Mouse (Mus musculus) small intestine, adult 2 months (tissue): ENCODE measurements around the gene Lpcat1. TPM values are rescaled to one million over a fixed set of nuclear protein-coding genes. Genes with fewer than 3 reads are reported as not detected.
A peak's percentile ranks its signal among the peaks of the same experiment; 100 is the strongest.

Experiments
- H3K27ac ChIP-seq: fragments of 200-500 bp; 2 replicates; pipeline ENCODE4 v1.5.1; 2012; ENCODE audit warnings: low read depth, low read length, control low read depth, inconsistent platforms; ENCODE audit not compliant: insufficient read depth
- H3K27me3 ChIP-seq: fragments of 200-500 bp; 2 replicates; pipeline ENCODE4 v1.6.1; 2012; ENCODE audit warnings: mild to moderate bottlenecking, moderate library complexity, low read length, inconsistent platforms; ENCODE audit not compliant: control insufficient read depth, insufficient read depth
- H3K36me3 ChIP-seq: fragments of 200-500 bp; 2 replicates; pipeline ENCODE4 v1.6.1; 2012; ENCODE audit warnings: mild to moderate bottlenecking, low read length, control low read depth, inconsistent platforms; ENCODE audit not compliant: control insufficient read depth, insufficient read depth
- H3K4me1 ChIP-seq: fragments of 200-500 bp; 2 replicates; pipeline ENCODE4 v1.6.1; 2012; ENCODE audit warnings: low read length, inconsistent platforms, mixed read lengths; ENCODE audit not compliant: control insufficient read depth, insufficient read depth, insufficient read length
- H3K4me3 ChIP-seq: fragments of 200-500 bp; 2 replicates; pipeline ENCODE4 v1.5.1; 2012; ENCODE audit warnings: low read depth, mild to moderate bottlenecking, control low read depth, inconsistent platforms, low read length, moderate library complexity
- CTCF ChIP-seq: fragments of 200-500 bp; IDR thresholded peaks from 2 replicates; pipeline ENCODE4 v1.5.1; 2012; ENCODE audit warnings: low read depth, mild to moderate bottlenecking, control low read depth, inconsistent platforms, low read length, moderate library complexity, mixed read lengths; ENCODE audit not compliant: insufficient replicate concordance, insufficient read length; ENCODE audit errors: extremely low read depth
- POLR2A ChIP-seq: fragments of 200-500 bp; IDR thresholded peaks from 2 replicates; pipeline ENCODE4 v1.6.1; 2012; ENCODE audit warnings: low read depth, mild to moderate bottlenecking, control low read depth, inconsistent platforms, low read length, moderate library complexity
- WGBS: fragments of 180-500 bp; shearing (Covaris S2); methylation state at CpG from one replicate; pipeline ENCODE4 v1.1.7; 2018; 5-methylcytosine and 5-hydroxymethylcytosine counted together
- polyA plus RNA-seq: library from polyadenylated mRNA; depleted of rRNA; stranded (reverse); fragments of >200 nt; gene quantifications from 2 replicates; pipeline ENCODE4 v1.2.3, GENCODE M21; 2012

The Lpcat1 gene
- polyA plus RNA-seq, 1 experiment = 6.8 TPM

GRCm38 (mm10) chr13:73441032-73441431 lies 26.0 kb upstream of the Lpcat1 start:
- peaks cover 5% of the 10 kb centered on the region; the same call in 1 of the 2 replicates for H3K4me1 ChIP-seq
- TF ChIP-seq POLR2A = no peak
- TF ChIP-seq CTCF = no peak
- H3K36me3 ChIP-seq = no peaks in the 10 kb centered on the region
- no peak overlapping the region for H3K4me3 ChIP-seq
- 63% methylated on average over 4 of the region's 4 CpGs for WGBS
- H3K27me3 ChIP-seq = no peaks in the 10 kb centered on the region
- H3K27ac ChIP-seq = peak overlapping the region; percentile 35; the same call in 1 of the 2 replicates

GRCm38 (mm10) chr13:73441686-73442085 lies 25.3 kb upstream of the Lpcat1 start:
- Histone ChIP-seq H3K27ac (peak overlapping the region; percentile 35; the same call in 1 of the 2 replicates), H3K4me1 (peaks cover 5% of the 10 kb centered on the region; the same call in 1 of the 2 replicates), H3K4me3 (no peak overlapping the region), H3K27me3 (no peaks in the 10 kb centered on the region), H3K36me3 (no peaks in the 10 kb centered on the region)
- TF ChIP-seq POLR2A (no peak), CTCF (no peak)
- 73% methylated on average over 5 of the region's 5 CpGs for WGBS

- H3K36me3 ChIP-seq = no peaks in the 10 kb centered on the region
- H3K4me1 ChIP-seq = peaks cover 5% of the 10 kb centered on the region; the same call in 1 of the 2 replicates
- 84% methylated on average over 5 of the region's 5 CpGs for WGBS
- no peak overlapping the region for H3K4me3 ChIP-seq
- TF ChIP-seq CTCF = no peak
- no peak for TF ChIP-seq POLR2A
- no peak overlapping the region for H3K27ac ChIP-seq
- H3K27me3 ChIP-seq = no peaks in the 10 kb centered on the region
Measured at GRCm38 (mm10) chr13:73442431-73442830, 24.6 kb upstream of the Lpcat1 start.

- WGBS = 68% methylated on average over 4 of the region's 4 CpGs
- no peak overlapping the region for H3K4me3 ChIP-seq
Measured at GRCm38 (mm10) chr13:73443093-73443821, 23.7 kb upstream of the Lpcat1 start.

GRCm38 (mm10) chr13:73445087-73445486 lies 21.9 kb upstream of the Lpcat1 start:
- H3K27me3 ChIP-seq = no peaks in the 10 kb centered on the region
- TF ChIP-seq CTCF (no peak), POLR2A (no peak)
- no peak overlapping the region for H3K4me3 ChIP-seq
- no peaks in the 10 kb centered on the region for H3K36me3 ChIP-seq
- peaks cover 5% of the 10 kb centered on the region; the same call in 1 of the 2 replicates for H3K4me1 ChIP-seq
- no peak overlapping the region for H3K27ac ChIP-seq
- WGBS = 77% methylated on average over 2 of the region's 2 CpGs

More at GRCm38 (mm10) chr13:73443093-73443821, 23.7 kb upstream of the Lpcat1 start:
- no peaks in the 10 kb centered on the region for H3K36me3 ChIP-seq
- H3K4me1 ChIP-seq = peaks cover 5% of the 10 kb centered on the region; the same call in 1 of the 2 replicates
- no peak for TF ChIP-seq CTCF
- no peak for TF ChIP-seq POLR2A
- no peak overlapping the region for H3K27ac ChIP-seq
- H3K27me3 ChIP-seq = no peaks in the 10 kb centered on the region

GRCm38 (mm10) chr13:73446076-73446475 lies 20.9 kb upstream of the Lpcat1 start:
- no peak overlapping the region for H3K4me3 ChIP-seq
- no peak overlapping the region for H3K27ac ChIP-seq
- 94% methylated on average over 2 of the region's 2 CpGs for WGBS
- peaks cover 4% of the 10 kb centered on the region; the same call in 1 of the 2 replicates for H3K4me1 ChIP-seq
- H3K27me3 ChIP-seq = no peaks in the 10 kb centered on the region
- H3K36me3 ChIP-seq = no peaks in the 10 kb centered on the region
- TF ChIP-seq POLR2A (no peak), CTCF (no peak)

GRCm38 (mm10) chr13:73446494-73446893 lies 20.5 kb upstream of the Lpcat1 start:
- Histone ChIP-seq H3K36me3 (no peaks in the 10 kb centered on the region), H3K27ac (no peak overlapping the region), H3K27me3 (no peaks in the 10 kb centered on the region), H3K4me1 (peaks cover 3% of the 10 kb centered on the region; the same call in 1 of the 2 replicates), H3K4me3 (no peak overlapping the region)
- 84% methylated on average over 4 of the region's 4 CpGs for WGBS
- no peak for TF ChIP-seq POLR2A
- TF ChIP-seq CTCF = no peak

- H3K36me3 ChIP-seq = no peaks in the 10 kb centered on the region
- no peak for TF ChIP-seq CTCF
- TF ChIP-seq POLR2A = no peak
- H3K4me3 ChIP-seq = no peak overlapping the region
- no peaks in the 10 kb centered on the region for H3K27me3 ChIP-seq
- H3K4me1 ChIP-seq = no peaks in the 10 kb centered on the region; the same call in 1 of the 2 replicates
- WGBS = 56% methylated on average over 7 of the region's 7 CpGs
- H3K27ac ChIP-seq = no peak overlapping the region
Measured at GRCm38 (mm10) chr13:73446943-73447342, 20.1 kb upstream of the Lpcat1 start.
